Mouse (Mus musculus) embryonic stem cell, embryonic (primary cell): ENCODE data around the gene Acvr2b.

Experiments
- CTCF ChIA-PET, 4 experiments: fragments of 300-600 bp in 2 of 4; fragments of 350-600 bp in 2 of 4; sonication (Branson Sonifier 250); formaldehyde crosslinking; loops; one replicate each; lab custom pipeline; 2022; ENCODE audit warnings: inconsistent platforms in 2 of 4; lab: Charles Lee
- POLR2A ChIA-PET, 4 experiments: fragments of 300-600 bp in 2 of 4; fragments of 350-600 bp in 2 of 4; sonication (Branson Sonifier 250); formaldehyde crosslinking; loops; one replicate each; lab custom pipeline; 2022; ENCODE audit warnings: antibody characterized with exemption in 4 of 4, inconsistent platforms in 1 of 4; lab: Charles Lee

Gene Acvr2b

GRCm38 (mm10) chr9:119394808-119395207 lies 7.1 kb upstream of the Acvr2b start:
- CTCF ChIA-PET, result interaction anchor here in 2 of 4 experiments (1.0 to 1.2 kb wide), 3 partner anchors 35 to 287 kb away, joined by 3 to 4 read pairs (median 3); no protein-coding TSS in a partner anchor
- POLR2A ChIA-PET, result interaction anchor here in 1 of 4 experiments (0.5 to 0.9 kb wide), 2 partner anchors 20 to 33 kb away, joined by 3 read pairs; no protein-coding TSS in a partner anchor

DNA sequence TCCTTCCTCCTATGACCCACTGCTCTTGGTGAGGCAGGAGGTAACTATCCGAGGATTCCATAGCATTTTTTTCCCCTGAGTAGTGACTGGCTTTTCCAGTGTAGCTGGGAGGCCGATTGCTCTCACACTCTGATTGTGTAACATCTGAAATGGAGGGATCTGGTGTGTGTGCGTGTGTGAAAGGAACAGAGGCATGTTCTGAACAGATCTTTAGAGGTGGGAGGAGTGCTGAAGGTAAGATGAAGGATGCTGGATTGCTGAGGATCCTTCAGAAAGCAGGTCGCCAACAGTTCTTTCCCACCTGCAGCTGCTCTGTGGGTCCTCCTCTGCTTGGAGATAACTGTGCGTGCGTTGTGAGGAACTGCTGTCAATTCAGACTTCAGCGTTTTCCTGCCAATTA lies 567 bp upstream of the Acvr2b start:
- POLR2A ChIA-PET, result interaction anchor here in 3 of 4 experiments (0.5 to 3.2 kb wide), 52 partner anchors 8 to 995 kb away, joined by 3 to 32 read pairs (median 4); partner anchors contain the start of genes Myd88 (in 3 of the 3), Acaa1a (in 2 of the 3), Oxsr1 (in 2 of the 3) and Exog (in 1 of the 3)
- CTCF ChIA-PET, result interaction anchor here in 3 of 4 experiments (0.5 to 2.0 kb wide), 14 partner anchors 13 to 179 kb away, joined by 3 to 7 read pairs (median 4); partner anchors contain the start of genes Exog (in 2 of the 3) and Myd88 (in 1 of the 3)

DNA sequence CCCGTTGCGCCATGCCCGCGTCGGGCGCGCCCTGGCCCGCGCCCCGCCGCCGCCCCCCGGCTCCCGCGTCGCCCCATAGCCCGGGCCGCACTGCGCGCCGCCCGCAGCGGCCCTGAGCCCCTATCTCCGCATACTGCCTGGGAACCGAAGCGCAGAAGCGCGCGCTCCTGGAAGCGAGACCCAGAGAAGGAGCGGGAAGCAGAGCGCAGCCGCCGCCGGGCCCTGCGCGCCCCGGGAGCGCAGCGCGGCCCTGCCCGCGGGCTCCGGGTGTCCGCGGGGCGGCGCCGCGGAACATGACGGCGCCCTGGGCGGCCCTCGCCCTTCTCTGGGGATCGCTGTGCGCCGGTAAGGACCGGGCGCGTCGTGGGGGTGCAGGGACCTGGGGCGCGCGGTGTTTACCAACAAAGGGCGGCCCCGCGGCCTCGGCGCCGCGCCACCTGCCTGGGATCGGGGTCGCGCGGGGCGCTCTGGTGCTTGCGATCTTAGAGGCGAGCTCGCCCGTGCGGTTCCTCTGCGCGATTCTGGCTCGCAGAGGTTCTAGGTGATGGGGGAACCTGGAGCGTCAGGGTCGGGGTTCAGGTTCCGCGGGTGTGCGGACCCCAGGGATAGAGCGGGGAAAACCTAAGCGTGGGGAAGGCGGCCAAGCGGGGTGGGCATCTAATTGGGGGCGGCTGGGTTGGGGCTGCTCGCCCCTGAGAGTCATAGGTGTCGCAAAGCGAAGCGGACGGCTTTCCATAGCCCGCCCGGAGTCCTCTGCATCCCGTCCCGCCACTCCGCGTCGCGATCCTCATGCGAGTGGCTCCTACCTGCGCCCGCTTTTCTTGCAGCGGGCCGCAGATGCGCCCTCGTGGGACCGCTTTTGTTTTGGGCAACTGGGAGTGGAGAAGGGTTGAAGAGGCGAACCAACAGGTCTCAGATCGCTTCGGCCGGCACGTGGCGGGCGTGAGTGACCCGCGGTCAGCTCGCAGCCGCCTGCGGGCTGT lies 626 bp downstream of the Acvr2b start:
- CTCF ChIA-PET, result interaction anchor here (0.5 to 1.4 kb wide), 16 partner anchors 17 to 959 kb away, joined by 3 to 10 read pairs (median 4); partner anchors contain the start of genes Dlec1 (in 1 of the 4), Exog (in 1 of the 4) and Myd88 (in 1 of the 4)

GRCm38 (mm10) chr9:119403236-119403641 lies 1.3 kb downstream of the Acvr2b start:
- POLR2A ChIA-PET, result interaction anchor here in 3 of 4 experiments (0.5 to 3.2 kb wide), 25 partner anchors 10 to 592 kb away, joined by 3 to 32 read pairs (median 4); partner anchors contain the start of genes Acaa1a (in 2 of the 3), Myd88 (in 2 of the 3), Oxsr1 (in 2 of the 3) and Exog (in 1 of the 3)
- CTCF ChIA-PET, result interaction anchor here in 2 of 4 experiments (0.5 to 1.3 kb wide), 5 partner anchors 16 to 168 kb away, joined by 3 to 11 read pairs (median 4); no protein-coding TSS in a partner anchor

More for the DNA sequence above, 626 bp downstream of the Acvr2b start:
- POLR2A ChIA-PET, result interaction anchor here in 3 of 4 experiments (0.5 to 3.2 kb wide), 56 partner anchors 7 to 592 kb away, joined by 3 to 32 read pairs (median 4); partner anchors contain the start of genes Myd88 (in 3 of the 3), Acaa1a (in 2 of the 3), Exog (in 2 of the 3) and Oxsr1 (in 2 of the 3)

- POLR2A ChIA-PET, result interaction anchor here in 2 of 4 experiments (1.0 to 2.9 kb wide), 6 partner anchors 9 to 81 kb away, joined by 3 to 26 read pairs (median 5); partner anchors contain the start of genes Acaa1a (in 1 of the 2), Myd88 (in 1 of the 2) and Oxsr1 (in 1 of the 2)
Observed at GRCm38 (mm10) chr9:119404090-119404489, 2.2 kb downstream of the Acvr2b start.

DNA sequence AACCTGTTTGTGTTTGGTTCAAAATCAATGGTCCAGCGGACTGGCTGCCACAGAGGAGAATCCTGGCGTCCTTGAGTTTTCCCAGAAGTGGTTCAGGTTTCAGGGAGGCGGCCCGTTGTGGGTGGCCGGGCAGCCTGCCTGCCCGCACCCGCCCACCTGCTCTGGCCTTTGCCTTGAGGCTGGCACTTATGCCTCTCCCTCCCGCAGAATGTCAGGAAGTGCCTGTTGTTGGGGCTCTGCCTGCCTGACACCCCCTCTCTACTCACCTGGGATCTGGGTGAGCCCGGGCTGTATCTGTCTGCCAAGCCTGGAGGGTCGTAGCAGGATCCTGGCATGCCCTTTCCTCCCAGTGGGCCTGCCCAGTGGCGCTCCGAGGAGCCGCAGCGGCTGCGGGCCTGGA lies 6.0 kb downstream of the Acvr2b start:
- CTCF ChIA-PET, result no interaction called here

More at GRCm38 (mm10) chr9:119404090-119404489, 2.2 kb downstream of the Acvr2b start:
- CTCF ChIA-PET, result interaction anchor here in 1 of 4 experiments (1.2 kb wide), 2 partner anchors 16 to 23 kb away, joined by 4 to 5 read pairs; no protein-coding TSS in a partner anchor

DNA sequence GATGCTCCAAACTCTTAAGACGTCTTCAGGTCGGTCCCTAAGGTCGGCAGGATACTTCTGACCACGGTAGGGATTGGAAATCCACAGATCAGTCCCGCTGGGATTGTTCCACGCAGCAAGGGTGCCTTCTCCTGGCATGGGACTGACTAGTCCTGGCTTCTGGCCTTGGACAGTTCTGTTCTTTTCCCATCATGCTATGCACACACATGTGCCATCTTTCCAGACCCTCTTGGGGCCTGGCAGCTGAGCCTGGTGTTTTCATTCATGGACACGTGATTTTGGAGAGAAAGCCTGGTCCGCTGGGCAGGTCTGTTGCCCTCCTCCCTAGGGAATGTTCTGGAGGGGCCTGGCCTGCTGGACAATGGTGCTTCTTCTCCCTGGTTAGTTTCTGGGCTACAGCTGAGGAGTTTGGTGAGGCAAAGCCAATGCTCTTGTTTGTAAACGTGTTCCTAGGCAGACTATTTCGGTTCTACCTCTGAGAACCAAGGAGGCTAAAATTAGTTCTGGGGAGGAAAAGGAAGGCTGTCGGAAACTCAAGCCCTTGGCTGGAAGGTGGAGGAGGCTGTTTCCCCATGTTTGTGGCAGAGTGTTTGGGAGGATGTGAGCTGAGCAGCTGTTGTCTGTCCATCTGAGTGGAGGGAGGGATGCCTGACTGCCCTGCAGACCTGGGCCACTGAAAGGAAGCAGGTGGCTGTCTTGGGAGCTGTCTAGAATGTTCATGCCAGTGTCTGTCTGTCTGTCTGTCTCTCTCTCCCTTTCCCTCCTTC lies 7.2 kb downstream of the Acvr2b start:
- POLR2A ChIA-PET, result interaction anchor here in 2 of 4 experiments (0.7 to 1.0 kb wide), 2 partner anchors 9 kb away, joined by 3 to 4 read pairs; no protein-coding TSS in a partner anchor
- CTCF ChIA-PET, result no interaction called here

More for the DNA sequence above, 6.0 kb downstream of the Acvr2b start:
- POLR2A ChIA-PET, result interaction anchor here in 2 of 4 experiments (0.9 to 1.6 kb wide), 5 partner anchors 10 to 87 kb away, joined by 4 read pairs; partner anchors contain the start of gene Myd88 (in 1 of the 2)

GRCm38 (mm10) chr9:119409864-119410263 lies 7.9 kb downstream of the Acvr2b start:
- POLR2A ChIA-PET, result interaction anchor here in 2 of 4 experiments (1.0 kb wide), 2 partner anchors 8 to 9 kb away, joined by 4 to 6 read pairs; partner anchors contain the start of gene Acvr2b (in 1 of the 2)
- CTCF ChIA-PET, result no interaction called here

- ChIA-PET CTCF (interaction anchor here in 2 of 4 experiments (1.0 to 1.1 kb wide), 2 partner anchors 12 to 27 kb away, joined by 3 to 4 read pairs; partner anchors contain the start of gene Exog (in 1 of the 2)), POLR2A (interaction anchor here in 3 of 4 experiments (0.8 to 1.6 kb wide), 10 partner anchors 9 to 27 kb away, joined by 3 to 8 read pairs (median 4); partner anchors contain the start of genes Acvr2b (in 2 of the 3) and Exog (in 1 of the 3))
Observed at GRCm38 (mm10) chr9:119418025-119418424, 16.1 kb downstream of the Acvr2b start.

DNA sequence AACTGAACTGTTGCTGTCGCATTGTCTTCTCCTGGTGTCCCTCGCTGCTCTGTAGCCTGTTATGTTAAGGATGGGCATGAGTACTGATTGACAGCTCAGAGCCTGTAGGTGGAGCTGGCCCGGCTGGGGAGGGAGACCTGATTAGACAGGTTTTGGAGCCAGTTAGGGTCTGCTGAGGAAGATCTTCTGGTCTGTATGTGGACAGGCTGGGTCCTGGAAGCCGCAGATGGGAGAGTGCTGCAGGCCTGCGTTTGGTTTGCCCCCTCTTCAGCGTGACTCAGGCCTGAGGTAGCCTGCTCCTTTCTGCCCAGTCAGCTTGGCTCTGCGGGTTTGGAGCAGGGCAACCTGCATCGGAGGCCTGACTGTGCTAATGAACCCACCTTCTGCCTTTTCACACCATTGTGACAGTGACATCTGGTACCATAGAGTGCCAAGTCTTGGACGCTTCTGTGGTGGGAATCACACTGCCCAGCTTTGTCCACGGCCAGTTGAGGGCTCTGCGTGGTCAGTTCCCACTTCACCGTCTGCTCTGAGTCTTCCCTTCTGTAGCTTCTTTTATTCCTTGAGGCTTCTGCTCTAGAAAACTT lies 18.0 kb downstream of the Acvr2b start:
- ChIA-PET POLR2A (interaction anchor here in 3 of 4 experiments (0.8 to 1.4 kb wide), 11 partner anchors 10 to 29 kb away, joined by 3 to 10 read pairs (median 4); partner anchors contain the start of genes Acvr2b (in 3 of the 3) and Exog (in 1 of the 3)), CTCF (interaction anchor here in 2 of 4 experiments (1.0 to 2.1 kb wide), 5 partner anchors 10 to 138 kb away, joined by 3 to 8 read pairs (median 5); no protein-coding TSS in a partner anchor)

- POLR2A ChIA-PET, result interaction anchor here in 3 of 4 experiments (0.5 to 2.0 kb wide), 12 partner anchors 8 to 339 kb away, joined by 3 to 8 read pairs (median 3); partner anchors contain the start of genes Acvr2b (in 1 of the 3), Myd88 (in 1 of the 3) and Oxsr1 (in 1 of the 3)
- CTCF ChIA-PET, result interaction anchor here in 2 of 4 experiments (0.5 to 1.6 kb wide), 2 partner anchors 19 to 345 kb away, joined by 3 to 5 read pairs; partner anchors contain the start of gene Exog (in 1 of the 2)
Observed at GRCm38 (mm10) chr9:119425217-119425975, 23.5 kb downstream of the Acvr2b start.

GRCm38 (mm10) chr9:119425976-119426415 lies 24.1 kb downstream of the Acvr2b start:
- ChIA-PET CTCF (interaction anchor here in 2 of 4 experiments (0.5 to 1.6 kb wide), 2 partner anchors 19 to 346 kb away, joined by 3 to 5 read pairs; partner anchors contain the start of gene Exog (in 1 of the 2)), POLR2A (interaction anchor here in 3 of 4 experiments (0.5 to 2.0 kb wide), 14 partner anchors 8 to 338 kb away, joined by 3 to 6 read pairs (median 3); partner anchors contain the start of genes Acvr2b (in 1 of the 3), Exog (in 1 of the 3), Myd88 (in 1 of the 3) and Oxsr1 (in 1 of the 3))

DNA sequence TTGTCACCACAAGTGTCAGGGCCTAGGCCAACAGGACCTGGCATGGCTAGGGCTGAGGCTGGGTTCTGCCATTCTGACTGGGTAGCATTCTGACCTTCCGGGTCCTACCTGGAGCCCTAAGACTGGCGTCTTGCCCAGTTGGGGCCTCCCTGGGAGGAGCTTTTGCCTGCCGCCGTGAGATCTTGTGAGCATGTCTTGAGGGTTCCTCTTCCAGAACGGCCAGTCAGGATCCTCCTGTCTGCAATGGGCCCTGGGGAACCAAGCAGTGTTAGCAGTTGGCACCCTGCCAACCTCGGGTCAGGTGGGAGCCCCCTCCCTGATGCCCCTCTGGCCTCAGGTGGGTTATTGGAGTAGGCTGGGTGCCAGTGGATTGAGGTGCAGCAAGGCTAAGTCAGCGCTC lies 24.6 kb downstream of the Acvr2b start:
- CTCF ChIA-PET, result interaction anchor here in 1 of 4 experiments (1.0 to 1.6 kb wide), 3 partner anchors 18 to 723 kb away, joined by 3 to 5 read pairs (median 4); partner anchors contain the start of gene Exog
- POLR2A ChIA-PET, result interaction anchor here in 3 of 4 experiments (1.0 to 2.0 kb wide), 10 partner anchors 7 to 106 kb away, joined by 3 to 6 read pairs (median 3); partner anchors contain the start of genes Acvr2b (in 1 of the 3), Exog (in 1 of the 3) and Oxsr1 (in 1 of the 3)

GRCm38 (mm10) chr9:119430311-119430710 lies 28.4 kb downstream of the Acvr2b start:
- POLR2A ChIA-PET, result interaction anchor here in 3 of 4 experiments (0.7 to 1.7 kb wide), 13 partner anchors 9 to 109 kb away, joined by 3 to 8 read pairs (median 4); partner anchors contain the start of genes Acvr2b (in 2 of the 3), Exog (in 2 of the 3) and Oxsr1 (in 2 of the 3)
- CTCF ChIA-PET, result interaction anchor here (0.6 to 1.8 kb wide), 29 partner anchors 9 to 412 kb away, joined by 3 to 9 read pairs (median 4); partner anchors contain the start of genes Exog (in 2 of the 4), Acaa1b (in 1 of the 4), Acvr2b (in 1 of the 4) and Myd88 (in 1 of the 4)
